ENCODE assay signal across 8 mouse cellular contexts in genomic region chr10:41450137-41450670, GRCm38 (mm10). TPM values are rescaled to one million over a fixed set of nuclear protein-coding genes. Genes with fewer than 3 reads are reported as not detected.
DNase-seq lines count a peak whose midpoint lies in the region; ATAC-seq and TF ChIP-seq lines count a peak whose summit lies in the region.

Zbtb24 (plus strand) TSS chr10:41450383.

- peak within 1 kb of the TSS; percentile 89 for H3K4me3 ChIP-seq in forebrain, embryonic 10.5 days
- peak within 1 kb of the TSS; percentile 92 for H3K4me3 ChIP-seq in heart, embryonic 15.5 days
- H3K4me3 ChIP-seq in liver, embryonic 14.5 days (ENCODE audit: insufficient read depth in 1 of 2, low read depth in 2 of 2, low read length in 2 of 2), result peak within 1 kb of the TSS; percentile 89 to 92
- peak within 1 kb of the TSS; percentile 84 for H3K4me3 ChIP-seq in neural tube, embryonic 11.5 days (ENCODE audit: low read depth, low read length)
- H3K4me3 ChIP-seq in stomach, postnatal 0 days (ENCODE audit: low read depth, low read length), result peak within 1 kb of the TSS; percentile 88

- H3K9ac ChIP-seq in heart, embryonic 15.5 days, result peak within 1 kb of the TSS; percentile 92
- peak within 1 kb of the TSS; percentile 95 for H3K9ac ChIP-seq in liver, embryonic 14.5 days (replicated peaks)
- H3K9ac ChIP-seq in neural tube, embryonic 11.5 days (ENCODE audit: low read length), result peak within 1 kb of the TSS; percentile 85
- peak within 1 kb of the TSS; percentile 90 for H3K9ac ChIP-seq in stomach, postnatal 0 days (ENCODE audit: low read length)

- no peaks in the 10 kb centered on the region for H3K9me3 ChIP-seq in forebrain, embryonic 10.5 days
- no peaks in the 10 kb centered on the region for H3K9me3 ChIP-seq in heart, embryonic 15.5 days (replicated peaks)
- no peaks in the 10 kb centered on the region for H3K9me3 ChIP-seq in liver, embryonic 14.5 days (ENCODE audit: control insufficient read depth, low read length)
- H3K9me3 ChIP-seq in neural tube, embryonic 11.5 days (ENCODE audit: control insufficient read depth, low read length), result no peaks in the 10 kb centered on the region
- no peaks in the 10 kb centered on the region for H3K9me3 ChIP-seq in stomach, postnatal 0 days (ENCODE audit: control insufficient read depth, low read length)

- peak within 1 kb of the TSS; percentile 88 for H3K27ac ChIP-seq in forebrain, embryonic 10.5 days
- peak within 1 kb of the TSS; percentile 76 for H3K27ac ChIP-seq in heart, embryonic 15.5 days
- H3K27ac ChIP-seq in liver, embryonic 14.5 days, result peak within 1 kb of the TSS; percentile 71
- peak within 1 kb of the TSS; percentile 68; the same call in 1 of the 2 replicates for H3K27ac ChIP-seq in neural tube, embryonic 11.5 days (ENCODE audit: low read depth, low read length)
- H3K27ac ChIP-seq in stomach, postnatal 0 days (replicated peaks), result peak within 1 kb of the TSS; percentile 87

- TF ChIP-seq CTCF in liver, embryonic 14.5 days (IDR thresholded peaks at IDR 0.05; ENCODE audit: low read depth), result no peak
- TF ChIP-seq CTCF in stomach, postnatal 0 days (IDR thresholded peaks at IDR 0.05; ENCODE audit: low read depth), result no peak

- peak; percentile 95 for ATAC-seq in heart, embryonic 15.5 days (replicated peaks; ENCODE audit: insufficient number of reproducible peaks, insufficient read depth, low FRiP score, low read depth)
- peak; percentile 98 for ATAC-seq in liver, embryonic 14.5 days (ENCODE audit: insufficient read depth)
- ATAC-seq in neural tube, embryonic 11.5 days (ENCODE audit: insufficient read depth, low FRiP score, low TSS enrichment), result peak; percentile 98
- peak; percentile 98 for ATAC-seq in stomach, postnatal 0 days (ENCODE audit: low FRiP score, low TSS enrichment)

- WGBS in forebrain, embryonic 10.5 days, result under 1% methylated on average over 49 of the region's 49 CpGs
- under 1% methylated on average over 49 of the region's 49 CpGs for WGBS in heart, embryonic 15.5 days
- WGBS in liver, embryonic 14.5 days (ENCODE audit: insufficient replicate concordance), result under 1% methylated on average over 49 of the region's 49 CpGs
- WGBS in neural tube, embryonic 11.5 days, result under 1% methylated on average over 47 of the region's 49 CpGs
- under 1% methylated on average over 45 of the region's 49 CpGs for WGBS in stomach, postnatal 0 days

- no peak for TF ChIP-seq EP300 in liver, embryonic 14.5 days (IDR thresholded peaks at IDR 0.05; ENCODE audit: low read depth)
- peak; percentile 65 for TF ChIP-seq EP300 in stomach, postnatal 0 days (optimal IDR thresholded peaks at IDR 0.05)

- no peaks in the 10 kb centered on the region for H3K27me3 ChIP-seq in forebrain, embryonic 10.5 days (ENCODE audit: poor library complexity, severe bottlenecking)
- H3K27me3 ChIP-seq in heart, embryonic 15.5 days, result no peaks in the 10 kb centered on the region
- no peaks in the 10 kb centered on the region for H3K27me3 ChIP-seq in liver, embryonic 14.5 days (ENCODE audit: control insufficient read depth, insufficient read depth, low read length)
- H3K27me3 ChIP-seq in neural tube, embryonic 11.5 days (ENCODE audit: control insufficient read depth, insufficient read depth, low read length), result no peaks in the 10 kb centered on the region
- H3K27me3 ChIP-seq in stomach, postnatal 0 days (ENCODE audit: control insufficient read depth, insufficient read depth, low read length), result no peaks in the 10 kb centered on the region

- peaks cover 21% of the 10 kb centered on the region for H3K4me1 ChIP-seq in forebrain, embryonic 10.5 days
- peaks cover 19% of the 10 kb centered on the region for H3K4me1 ChIP-seq in heart, embryonic 15.5 days (replicated peaks)
- H3K4me1 ChIP-seq in liver, embryonic 14.5 days (replicated peaks; ENCODE audit: control insufficient read depth in 2 of 2, insufficient read depth in 2 of 2, low read length in 1 of 2), result peaks cover 8 to 18% of the 10 kb centered on the region in 2 experiments
- no peaks in the 10 kb centered on the region for H3K4me1 ChIP-seq in neural tube, embryonic 11.5 days (ENCODE audit: control insufficient read depth, insufficient read depth, low read length)
- H3K4me1 ChIP-seq in stomach, postnatal 0 days (replicated peaks; ENCODE audit: control insufficient read depth, insufficient read depth), result no peaks in the 10 kb centered on the region

- H3K4me2 ChIP-seq in heart, embryonic 15.5 days, result peak within 1 kb of the TSS; percentile 82
- H3K4me2 ChIP-seq in liver, embryonic 14.5 days (ENCODE audit: low read depth), result peak within 1 kb of the TSS; percentile 80
- peak within 1 kb of the TSS; percentile 79 for H3K4me2 ChIP-seq in neural tube, embryonic 11.5 days (ENCODE audit: low read depth)
- H3K4me2 ChIP-seq in stomach, postnatal 0 days (replicated peaks; ENCODE audit: low read depth), result peak within 1 kb of the TSS; percentile 77

- DNase-seq in CD8-positive naive resting alpha-beta T cell, adult 2 months (ENCODE audit: low read depth in 2 of 2, low spot score in 2 of 2), result peak; percentile 95 to 97
- peak; percentile 95 for DNase-seq in c-Kit-positive CD71-negative TER-119-negative erythroid progenitor cells, embryonic 14.5 days (ENCODE audit: low read depth)
- DNase-seq in forebrain, embryonic 10.5 days (ENCODE audit: extremely low spot score, low spot score), result peak; percentile 96
- DNase-seq in kidney, postnatal 25 days, result peak; percentile 97 to 98
- peak; percentile 95 to 96 (median 95) for DNase-seq in liver, embryonic 14.5 days (ENCODE audit: low read depth in 3 of 3, low spot score in 3 of 3)
- peak; percentile 99 for DNase-seq in neural tube, embryonic 11.5 days (ENCODE audit: low spot score)
- DNase-seq in stomach, postnatal 0 days (ENCODE audit: low spot score), result peak; percentile 98

- peaks cover 31% of the 10 kb centered on the region for H3K36me3 ChIP-seq in forebrain, embryonic 10.5 days (replicated peaks)
- H3K36me3 ChIP-seq in heart, embryonic 15.5 days, result 0 out of 2 replicates have a peak, but pooled peaks cover 10% of the 10 kb centered on the region
- H3K36me3 ChIP-seq in liver, embryonic 14.5 days (replicated peaks; ENCODE audit: control insufficient read depth, insufficient read depth, low read depth), result peaks cover 3% of the 10 kb centered on the region; the same call in 1 of the 2 replicates
- peaks cover 3% of the 10 kb centered on the region; the same call in 1 of the 2 replicates for H3K36me3 ChIP-seq in neural tube, embryonic 11.5 days (ENCODE audit: control insufficient read depth, insufficient read depth, low read length)
- H3K36me3 ChIP-seq in stomach, postnatal 0 days (ENCODE audit: control insufficient read depth, insufficient read depth, low read length), result peaks cover 5% of the 10 kb centered on the region

RNA-seq across cellular contexts. Expression of gene Zbtb24, which starts in this region (rescaled TPM):
- polyA plus RNA-seq in forebrain, embryonic 10.5 days (2016; fragmentation: Nextera tagmentation; extraction: Ambion mirVana), result 16.0 and 17.7 TPM in 2 replicates
- 11.4 and 14.0 TPM in 2 replicates for polyA plus RNA-seq in heart, embryonic 15.5 days (2015; fragmentation: Nextera tagmentation; extraction: Ambion mirVana)
- polyA plus RNA-seq in liver, embryonic 14.5 days (2012; rRNA removed), result 3.3 and 4.0 TPM in 2 replicates
- polyA plus RNA-seq in liver, embryonic 14.5 days (2014; fragmentation: Nextera tagmentation; extraction: Ambion mirVana), result 4.1 and 4.2 TPM in 2 replicates
- polyA plus RNA-seq in neural tube, embryonic 11.5 days (2014; fragmentation: Nextera tagmentation; extraction: Ambion mirVana), result 17.9 and 20.1 TPM in 2 replicates
- polyA plus RNA-seq in stomach, postnatal 0 days (2015; fragmentation: Nextera tagmentation; extraction: Ambion mirVana), result 8.6 and 9.8 TPM in 2 replicates

Comparison
In these comparisons a context has a peak if more than half of its experiments do, and no peak if none do; other contexts are left out.
1. Peak in every context shown above with its lines: DNase-seq, ATAC-seq, H3K4me3 ChIP-seq and H3K27ac ChIP-seq.